Mouse (Mus musculus): ENCODE measurements around the gene Nsun6. TPM values are rescaled to one million over a fixed set of nuclear protein-coding genes. Genes with fewer than 3 reads are reported as not detected.

Gene Nsun6
- polyA plus RNA-seq, 3 experiments from 2014 or later, result 18.5 to 31.6 (median 23.1) TPM

GRCm38 (mm10) chr2:14989350-14989749 is 65.5 kb downstream of the Nsun6 start:
- ATAC-seq, result no peak

DNA sequence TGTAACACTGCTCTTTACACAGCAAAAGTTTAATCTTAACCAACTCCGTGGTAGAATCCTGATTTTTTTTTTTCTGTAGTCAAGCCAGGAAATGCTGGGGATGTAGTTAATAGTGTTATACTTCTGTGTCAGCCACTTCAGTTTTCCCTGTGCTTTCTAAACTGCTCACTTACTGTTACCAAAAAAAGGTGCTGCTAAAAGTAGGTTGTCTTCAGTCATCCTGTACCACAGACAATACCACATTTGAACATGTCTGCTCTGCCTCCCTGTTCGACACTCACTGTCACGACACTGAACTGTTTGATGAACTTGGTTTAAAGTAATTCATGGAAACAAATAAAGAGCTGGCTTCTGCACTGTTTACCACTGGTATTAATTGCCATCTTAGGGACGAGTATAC is 66.4 kb downstream of the Nsun6 start:
- ATAC-seq, result no peak

- no peak for ATAC-seq
Observed at GRCm38 (mm10) chr2:14984029-14984428, 70.8 kb downstream of the Nsun6 start.

GRCm38 (mm10) chr2:14961493-14961892 is 93.4 kb downstream of the Nsun6 start:
- no peak for ATAC-seq

GRCm38 (mm10) chr2:14960963-14961488 is 93.8 kb downstream of the Nsun6 start:
- no peak for ATAC-seq

DNA sequence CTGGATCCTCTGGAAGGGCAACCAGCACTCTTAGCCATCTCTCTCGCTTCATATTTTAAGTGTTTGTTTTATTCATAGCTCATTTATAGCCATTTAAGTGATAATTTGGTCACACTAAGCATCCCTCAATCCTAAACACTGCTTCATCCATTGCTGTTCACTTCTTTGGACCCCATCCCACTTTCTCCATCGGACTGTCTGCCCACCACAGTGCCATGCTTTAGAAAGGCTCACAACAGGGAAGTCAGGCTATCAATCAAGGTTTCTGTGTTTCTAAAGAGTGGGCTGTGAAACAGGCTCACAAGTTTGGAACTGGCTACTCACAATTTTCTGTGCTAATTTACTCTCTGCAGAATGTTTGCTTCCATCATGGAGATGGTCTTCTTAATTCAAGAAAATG is 101.8 kb downstream of the Nsun6 start:
- no peak for ATAC-seq

Other genes with a start within 250 kb of the Nsun6 start
- 10 to 100 TPM in 2 of 3 experiments, 1 to 10 TPM in 1; 8.7 to 11.4 (median 10.1) TPM for gene Arl5b, start 5.7 kb downstream of the Nsun6 start, polyA plus RNA-seq (2017; shearing (Covaris generic))